20 mouse cellular contexts compared by ENCODE assay signal in genomic region chr13:95185891-95186740, GRCm38 (mm10).
DNase-seq lines count a peak whose midpoint lies in the region; ATAC-seq and TF ChIP-seq lines count a peak whose summit lies in the region.
"Had no signal": no experiment of that assay in that cellular context is flagged by ENCODE, and none has a peak within 500 bp of the region (broad histone marks: within the 10 kb centered on the region; RNA-seq: fewer than 3 reads in every experiment).

No protein-coding gene starts in this region.

- TF ChIP-seq CTCF in layer of hippocampus, adult 2 months (conservative IDR thresholded peaks at IDR 0.05): no peak
- no peak for TF ChIP-seq CTCF in brain, embryonic 14.5 days (IDR thresholded peaks at IDR 0.05; ENCODE audit: borderline replicate concordance, extremely low read depth, insufficient read depth, insufficient read length)

- no peak overlapping the region for H3K9ac ChIP-seq in forebrain, embryonic 13.5 days
- H3K9ac ChIP-seq: heart, embryonic 13.5 days; hindbrain, embryonic 14.5 days; liver, embryonic 12.5 days; lung, embryonic 14.5 days had no signal

- no peak for TF ChIP-seq POLR2A in brain, embryonic 14.5 days (IDR thresholded peaks at IDR 0.05; ENCODE audit: borderline replicate concordance, extremely low read depth, insufficient read depth, insufficient read length, poor library complexity, severe bottlenecking)

- peak overlapping the region; percentile 61 for H3K27ac ChIP-seq in layer of hippocampus, adult 2 months
- H3K27ac ChIP-seq in forebrain, embryonic 13.5 days: peak overlapping the region; percentile 51; the same call in 1 of the 2 replicates
- H3K27ac ChIP-seq: embryonic facial prominence, embryonic 10.5 days; heart, embryonic 13.5 days; hindbrain, embryonic 14.5 days; limb, embryonic 10.5 days; liver, embryonic 12.5 days had no signal

- H3K4me2 ChIP-seq in forebrain, embryonic 13.5 days: no peak overlapping the region
- H3K4me2 ChIP-seq: heart, embryonic 13.5 days; hindbrain, embryonic 14.5 days; liver, embryonic 12.5 days; lung, embryonic 14.5 days had no signal

- no peak for DNase-seq in frontal cortex, postnatal 36 days (ENCODE audit: low spot score in 2 of 2)
- no peak for DNase-seq in layer of hippocampus, adult 2 months (ENCODE audit: low spot score in 2 of 2)
- DNase-seq in layer of hippocampus, postnatal 10 days (ENCODE audit: low spot score in 2 of 2): no peak
- peak; percentile 67 for DNase-seq in brain, embryonic 14.5 days (ENCODE audit: low read depth)
- DNase-seq in layer of hippocampus, adult 18-20 months (ENCODE audit: low spot score in 2 of 2): no peak
- DNase-seq: cerebellum, adult 9-10 months; gastrocnemius, postnatal 10 days; heart, adult 18-20 months; heart, postnatal 36 days; midbrain, embryonic 14.5 days; thymus, postnatal 14 days had no signal

- no peaks in the 10 kb centered on the region for H3K9me3 ChIP-seq in forebrain, embryonic 13.5 days (replicated peaks)
- H3K9me3 ChIP-seq: embryonic facial prominence, embryonic 10.5 days; heart, embryonic 13.5 days; limb, embryonic 10.5 days; liver, embryonic 12.5 days had no signal

- H3K27me3 ChIP-seq in forebrain, embryonic 13.5 days: no peaks in the 10 kb centered on the region
- H3K27me3 ChIP-seq: heart, embryonic 13.5 days; liver, embryonic 12.5 days had no signal

- ATAC-seq in frontal cortex, adult (ENCODE audit: low TSS enrichment): peak; percentile 34; the same call in 1 of the 2 replicates
- ATAC-seq in forebrain, embryonic 13.5 days: peak; percentile 70
- ATAC-seq: liver, embryonic 12.5 days had no signal

- no peak overlapping the region for H3K4me3 ChIP-seq in layer of hippocampus, adult 2 months
- no peak overlapping the region for H3K4me3 ChIP-seq in forebrain, embryonic 13.5 days
- H3K4me3 ChIP-seq: embryonic facial prominence, embryonic 10.5 days; heart, embryonic 13.5 days; limb, embryonic 10.5 days; liver, embryonic 12.5 days; myocyte had no signal

- H3K4me1 ChIP-seq in forebrain, embryonic 13.5 days: peaks cover 19% of the 10 kb centered on the region
- H3K4me1 ChIP-seq: embryonic facial prominence, embryonic 10.5 days; heart, embryonic 13.5 days; limb, embryonic 10.5 days; liver, embryonic 12.5 days had no signal

- H3K36me3 ChIP-seq in forebrain, embryonic 13.5 days (ENCODE audit: poor library complexity, severe bottlenecking): no peaks in the 10 kb centered on the region
- H3K36me3 ChIP-seq: embryonic facial prominence, embryonic 10.5 days; heart, embryonic 13.5 days; limb, embryonic 10.5 days; liver, embryonic 12.5 days had no signal

- 18% methylated on average over 10 of the region's 10 CpGs for WGBS in forebrain, embryonic 13.5 days
